Mouse (Mus musculus): Measurements from ENCODE around the gene Rab6a.

The Rab6a gene

GRCm38 (mm10) chr7:100681132-100681531 lies 73.9 kb downstream of the Rab6a start:
- DNase-seq (ENCODE audit: low spot score), result no peak

GRCm38 (mm10) chr7:100683241-100683640 lies 76.0 kb downstream of the Rab6a start:
- no peak for DNase-seq (ENCODE audit: low spot score)

- no peak for DNase-seq (ENCODE audit: low spot score)
Observed at GRCm38 (mm10) chr7:100684081-100684480, 76.9 kb downstream of the Rab6a start.

GRCm38 (mm10) chr7:100684538-100684937 lies 77.3 kb downstream of the Rab6a start:
- peak; percentile 38 for DNase-seq (ENCODE audit: low spot score)

- DNase-seq (ENCODE audit: low spot score), result no peak
Observed at GRCm38 (mm10) chr7:100685061-100686030, 78.1 kb downstream of the Rab6a start.

GRCm38 (mm10) chr7:100688471-100688870 lies 81.3 kb downstream of the Rab6a start:
- no peak for DNase-seq (ENCODE audit: low spot score)
